Mouse (Mus musculus): Measurements from ENCODE around the gene Usp29. TPM values are rescaled to one million over a fixed set of nuclear protein-coding genes. Genes with fewer than 3 reads are reported as not detected.

Gene Usp29
- total and polyA plus RNA-seq, 2 experiments, result 0.09 TPM; not detected in 1

- no peaks in the 10 kb centered on the region for H3K27me3 ChIP-seq (ENCODE audit: control insufficient read depth, insufficient read depth, low read length)
- no peak overlapping the region for H3K4me3 ChIP-seq (ENCODE audit: insufficient read depth, low read depth, low read length)
- no peak overlapping the region for H3K9ac ChIP-seq (ENCODE audit: low read depth, low read length)
- H3K79me2 ChIP-seq (ENCODE audit: control insufficient read depth, insufficient read depth, low read length), result no peaks in the 10 kb centered on the region
- WGBS, result 93% methylated on average over 10 of the region's 10 CpGs
- H3K36me3 ChIP-seq (ENCODE audit: control insufficient read depth, insufficient read depth, low read length), result no peaks in the 10 kb centered on the region
- no peak for TF ChIP-seq CTCF (IDR thresholded peaks at IDR 0.05; ENCODE audit: low read depth, low read length)
- TF ChIP-seq POLR2A (IDR thresholded peaks at IDR 0.05; ENCODE audit: extremely low read depth, insufficient read depth, low read length), result no peak
- DNase-seq (ENCODE audit: extremely low read depth, low read depth, low spot score), result no peak
- no peak overlapping the region for H3K27ac ChIP-seq (replicated peaks; ENCODE audit: insufficient read depth, low read depth, low read length)
- H3K4me1 ChIP-seq (ENCODE audit: control insufficient read depth, insufficient read depth, low read length), result no peaks in the 10 kb centered on the region
Measured at GRCm38 (mm10) chr7:6776314-6777059, 46.1 kb downstream of the Usp29 start.

- no peaks in the 10 kb centered on the region for H3K79me2 ChIP-seq (ENCODE audit: control insufficient read depth, insufficient read depth, low read length)
- H3K36me3 ChIP-seq (ENCODE audit: control insufficient read depth, insufficient read depth, low read length), result no peaks in the 10 kb centered on the region
- H3K27ac ChIP-seq (replicated peaks; ENCODE audit: insufficient read depth, low read depth, low read length), result no peak overlapping the region
- DNase-seq (ENCODE audit: extremely low read depth, low read depth, low spot score), result no peak
- H3K27me3 ChIP-seq (ENCODE audit: control insufficient read depth, insufficient read depth, low read length), result no peaks in the 10 kb centered on the region
- TF ChIP-seq CTCF (IDR thresholded peaks at IDR 0.05; ENCODE audit: low read depth, low read length) (no peak), POLR2A (IDR thresholded peaks at IDR 0.05; ENCODE audit: extremely low read depth, insufficient read depth, low read length) (no peak)
- H3K4me1 ChIP-seq (ENCODE audit: control insufficient read depth, insufficient read depth, low read length), result no peaks in the 10 kb centered on the region
- H3K4me3 ChIP-seq (ENCODE audit: insufficient read depth, low read depth, low read length), result no peak overlapping the region
- H3K9ac ChIP-seq (ENCODE audit: low read depth, low read length), result no peak overlapping the region
- WGBS, result 76% methylated on average over 2 of the region's 2 CpGs
Measured at GRCm38 (mm10) chr7:6777107-6777506, 46.7 kb downstream of the Usp29 start.

GRCm38 (mm10) chr7:6777689-6778088 is 47.3 kb downstream of the Usp29 start:
- Histone ChIP-seq H3K9ac (ENCODE audit: low read depth, low read length) (no peak overlapping the region), H3K27me3 (ENCODE audit: control insufficient read depth, insufficient read depth, low read length) (no peaks in the 10 kb centered on the region), H3K36me3 (ENCODE audit: control insufficient read depth, insufficient read depth, low read length) (no peaks in the 10 kb centered on the region), H3K4me1 (ENCODE audit: control insufficient read depth, insufficient read depth, low read length) (no peaks in the 10 kb centered on the region), H3K4me3 (ENCODE audit: insufficient read depth, low read depth, low read length) (no peak overlapping the region), H3K27ac (replicated peaks; ENCODE audit: insufficient read depth, low read depth, low read length) (no peak overlapping the region), H3K79me2 (ENCODE audit: control insufficient read depth, insufficient read depth, low read length) (no peaks in the 10 kb centered on the region)
- WGBS, result 73% methylated on average over 4 of the region's 4 CpGs
- TF ChIP-seq CTCF (IDR thresholded peaks at IDR 0.05; ENCODE audit: low read depth, low read length), result no peak
- no peak for TF ChIP-seq POLR2A (IDR thresholded peaks at IDR 0.05; ENCODE audit: extremely low read depth, insufficient read depth, low read length)
- no peak for DNase-seq (ENCODE audit: extremely low read depth, low read depth, low spot score)

GRCm38 (mm10) chr7:6779172-6779571 is 48.8 kb downstream of the Usp29 start:
- H3K36me3 ChIP-seq (ENCODE audit: control insufficient read depth, insufficient read depth, low read length), result no peaks in the 10 kb centered on the region
- no peak overlapping the region for H3K9ac ChIP-seq (ENCODE audit: low read depth, low read length)
- H3K27ac ChIP-seq (replicated peaks; ENCODE audit: insufficient read depth, low read depth, low read length), result no peak overlapping the region
- no peaks in the 10 kb centered on the region for H3K79me2 ChIP-seq (ENCODE audit: control insufficient read depth, insufficient read depth, low read length)
- H3K27me3 ChIP-seq (ENCODE audit: control insufficient read depth, insufficient read depth, low read length), result no peaks in the 10 kb centered on the region
- H3K4me1 ChIP-seq (ENCODE audit: control insufficient read depth, insufficient read depth, low read length), result no peaks in the 10 kb centered on the region
- no peak overlapping the region for H3K4me3 ChIP-seq (ENCODE audit: insufficient read depth, low read depth, low read length)
- WGBS, result 81% methylated on average over 5 of the region's 5 CpGs
- no peak for DNase-seq (ENCODE audit: extremely low read depth, low read depth, low spot score)
- TF ChIP-seq CTCF (IDR thresholded peaks at IDR 0.05; ENCODE audit: low read depth, low read length) (no peak), POLR2A (IDR thresholded peaks at IDR 0.05; ENCODE audit: extremely low read depth, insufficient read depth, low read length) (no peak)

- Histone ChIP-seq H3K9ac (ENCODE audit: low read depth, low read length) (no peak overlapping the region), H3K36me3 (ENCODE audit: control insufficient read depth, insufficient read depth, low read length) (no peaks in the 10 kb centered on the region), H3K27ac (replicated peaks; ENCODE audit: insufficient read depth, low read depth, low read length) (no peak overlapping the region), H3K4me1 (ENCODE audit: control insufficient read depth, insufficient read depth, low read length) (no peaks in the 10 kb centered on the region), H3K27me3 (ENCODE audit: control insufficient read depth, insufficient read depth, low read length) (no peaks in the 10 kb centered on the region), H3K79me2 (ENCODE audit: control insufficient read depth, insufficient read depth, low read length) (no peaks in the 10 kb centered on the region), H3K4me3 (ENCODE audit: insufficient read depth, low read depth, low read length) (no peak overlapping the region)
- WGBS, result 41% methylated on average over 11 of the region's 11 CpGs
- DNase-seq (ENCODE audit: extremely low read depth, low read depth, low spot score), result no peak
- TF ChIP-seq POLR2A (IDR thresholded peaks at IDR 0.05; ENCODE audit: extremely low read depth, insufficient read depth, low read length) (no peak), CTCF (IDR thresholded peaks at IDR 0.05; ENCODE audit: low read depth, low read length) (no peak)
Measured at GRCm38 (mm10) chr7:6781541-6781940, 51.2 kb downstream of the Usp29 start.

GRCm38 (mm10) chr7:6784340-6785073 is 54.1 kb downstream of the Usp29 start:
- Histone ChIP-seq H3K4me1 (ENCODE audit: control insufficient read depth, insufficient read depth, low read length) (no peaks in the 10 kb centered on the region), H3K27me3 (ENCODE audit: control insufficient read depth, insufficient read depth, low read length) (no peaks in the 10 kb centered on the region), H3K36me3 (ENCODE audit: control insufficient read depth, insufficient read depth, low read length) (no peaks in the 10 kb centered on the region), H3K27ac (replicated peaks; ENCODE audit: insufficient read depth, low read depth, low read length) (no peak overlapping the region), H3K9ac (ENCODE audit: low read depth, low read length) (no peak overlapping the region), H3K4me3 (ENCODE audit: insufficient read depth, low read depth, low read length) (no peak overlapping the region), H3K79me2 (ENCODE audit: control insufficient read depth, insufficient read depth, low read length) (no peaks in the 10 kb centered on the region)
- TF ChIP-seq POLR2A (IDR thresholded peaks at IDR 0.05; ENCODE audit: extremely low read depth, insufficient read depth, low read length) (no peak), CTCF (IDR thresholded peaks at IDR 0.05; ENCODE audit: low read depth, low read length) (no peak)
- WGBS, result 36% methylated on average over 8 of the region's 8 CpGs
- no peak for DNase-seq (ENCODE audit: extremely low read depth, low read depth, low spot score)
